Comparison of ENCODE assay signal across 27 mouse cellular contexts in genomic region chr1:180835273-180836015, GRCm38 (mm10). TPM values are rescaled to one million over a fixed set of nuclear protein-coding genes. Genes with fewer than 3 reads are reported as not detected.
DNase-seq lines count a peak whose midpoint lies in the region; ATAC-seq and TF ChIP-seq lines count a peak whose summit lies in the region.
"Had no signal": no experiment of that assay in that cellular context is flagged by ENCODE, and none has a peak within 500 bp of the region (broad histone marks: within the 10 kb centered on the region; RNA-seq: fewer than 3 reads in every experiment).

No protein-coding gene starts in this region.

- H3K36me3 ChIP-seq in liver, embryonic 14.5 days (replicated peaks; ENCODE audit: control insufficient read depth, insufficient read depth, low read depth): no peaks in the 10 kb centered on the region
- H3K36me3 ChIP-seq in liver, embryonic 11.5 days (ENCODE audit: control insufficient read depth, insufficient read depth, low read length): no peaks in the 10 kb centered on the region
- no peaks in the 10 kb centered on the region for H3K36me3 ChIP-seq in G1E (replicated peaks)
- H3K36me3 ChIP-seq in stomach, postnatal 0 days (ENCODE audit: control insufficient read depth, insufficient read depth, low read length): no peaks in the 10 kb centered on the region
- H3K36me3 ChIP-seq: embryonic facial prominence, embryonic 10.5 days; forebrain, embryonic 10.5 days; hindbrain, embryonic 10.5 days; liver, embryonic 13.5 days; midbrain, embryonic 10.5 days had no signal

- H3K4me3 ChIP-seq in liver, embryonic 14.5 days (ENCODE audit: insufficient read depth in 1 of 2, low read depth in 2 of 2, low read length in 2 of 2): no peak overlapping the region
- H3K4me3 ChIP-seq in liver, embryonic 11.5 days (ENCODE audit: low read depth, low read length): no peak overlapping the region
- no peak overlapping the region for H3K4me3 ChIP-seq in G1E (ENCODE audit: low read depth, low read length)
- no peak overlapping the region for H3K4me3 ChIP-seq in stomach, postnatal 0 days (ENCODE audit: low read depth, low read length)
- H3K4me3 ChIP-seq: embryonic facial prominence, embryonic 10.5 days; forebrain, embryonic 10.5 days; hindbrain, embryonic 10.5 days; layer of hippocampus, adult 2 months; liver, embryonic 13.5 days; midbrain, embryonic 10.5 days had no signal

- peaks cover 3 to 11% of the 10 kb centered on the region in 2 experiments for H3K4me1 ChIP-seq in liver, embryonic 14.5 days (replicated peaks; ENCODE audit: control insufficient read depth in 2 of 2, insufficient read depth in 2 of 2, low read length in 1 of 2)
- peaks cover 4% of the 10 kb centered on the region for H3K4me1 ChIP-seq in liver, embryonic 11.5 days (replicated peaks; ENCODE audit: control insufficient read depth, insufficient read depth, low read length)
- peaks cover 42% of the 10 kb centered on the region for H3K4me1 ChIP-seq in G1E (ENCODE audit: insufficient read depth, low read depth, low read length)
- H3K4me1 ChIP-seq in stomach, postnatal 0 days (replicated peaks; ENCODE audit: control insufficient read depth, insufficient read depth): no peaks in the 10 kb centered on the region
- H3K4me1 ChIP-seq: forebrain, embryonic 10.5 days; midbrain, embryonic 10.5 days had no signal

- no peak overlapping the region for H3K9ac ChIP-seq in liver, embryonic 14.5 days (replicated peaks)
- no peak overlapping the region for H3K9ac ChIP-seq in liver, embryonic 11.5 days (ENCODE audit: low read depth, low read length)
- H3K9ac ChIP-seq in stomach, postnatal 0 days (ENCODE audit: low read length): no peak overlapping the region
- H3K9ac ChIP-seq: liver, embryonic 13.5 days had no signal

- H3K27ac ChIP-seq in liver, embryonic 14.5 days: no peak overlapping the region
- no peak overlapping the region for H3K27ac ChIP-seq in liver, embryonic 11.5 days (ENCODE audit: low read depth, low read length)
- H3K27ac ChIP-seq in stomach, postnatal 0 days (replicated peaks): no peak overlapping the region
- H3K27ac ChIP-seq: embryonic facial prominence, embryonic 10.5 days; forebrain, embryonic 10.5 days; hindbrain, embryonic 10.5 days; layer of hippocampus, adult 2 months; liver, embryonic 13.5 days; midbrain, embryonic 10.5 days had no signal

- no peak for DNase-seq in liver, embryonic 14.5 days (ENCODE audit: low read depth in 3 of 3, low spot score in 3 of 3)
- no peak for DNase-seq in liver, embryonic 11.5 days (ENCODE audit: low spot score)
- no peak for DNase-seq in G1E (ENCODE audit: low spot score)
- DNase-seq in gastrocnemius, adult 18-20 months (ENCODE audit: low spot score): no peak
- DNase-seq in stomach, postnatal 0 days (ENCODE audit: low spot score): no peak
- DNase-seq: adrenal gland, adult 8-10 months; cerebellum, adult 9-10 months; kidney, postnatal 25 days; liver, embryonic 13.5 days; lung, postnatal 10 days; right cerebral cortex, adult 18-20 months; thymus, adult 2 months; thymus, postnatal 4 days had no signal

- no peaks in the 10 kb centered on the region for H3K9me3 ChIP-seq in liver, embryonic 14.5 days (ENCODE audit: control insufficient read depth, low read length)
- no peaks in the 10 kb centered on the region for H3K9me3 ChIP-seq in liver, embryonic 11.5 days (ENCODE audit: control insufficient read depth, low read length)
- H3K9me3 ChIP-seq in G1E (replicated peaks): no peaks in the 10 kb centered on the region
- H3K9me3 ChIP-seq in stomach, postnatal 0 days (ENCODE audit: control insufficient read depth, low read length): no peaks in the 10 kb centered on the region
- H3K9me3 ChIP-seq: embryonic facial prominence, embryonic 10.5 days; forebrain, embryonic 10.5 days; hindbrain, embryonic 10.5 days; liver, embryonic 13.5 days; midbrain, embryonic 10.5 days had no signal

- no peak for TF ChIP-seq CTCF in liver, embryonic 14.5 days (IDR thresholded peaks at IDR 0.05; ENCODE audit: low read depth)
- no peak for TF ChIP-seq CTCF in G1E (IDR thresholded peaks at IDR 0.05; ENCODE audit: low read depth, low read length)
- TF ChIP-seq CTCF in stomach, postnatal 0 days (IDR thresholded peaks at IDR 0.05; ENCODE audit: low read depth): no peak

- H3K4me2 ChIP-seq in liver, embryonic 14.5 days (ENCODE audit: low read depth): peak overlapping the region; percentile 2; the same call in 1 of the 2 replicates
- no peak overlapping the region for H3K4me2 ChIP-seq in liver, embryonic 11.5 days
- H3K4me2 ChIP-seq in stomach, postnatal 0 days (replicated peaks; ENCODE audit: low read depth): no peak overlapping the region
- H3K4me2 ChIP-seq: heart, embryonic 11.5 days; liver, embryonic 13.5 days had no signal

- 29% methylated on average over 10 of the region's 10 CpGs for WGBS in liver, embryonic 14.5 days (ENCODE audit: insufficient replicate concordance)
- 55% methylated on average over 10 of the region's 10 CpGs for WGBS in liver, embryonic 11.5 days
- WGBS in stomach, postnatal 0 days: 83% methylated on average over 10 of the region's 10 CpGs

- no peak for ATAC-seq in liver, embryonic 14.5 days (ENCODE audit: insufficient read depth)
- ATAC-seq in liver, embryonic 11.5 days (replicated peaks; ENCODE audit: low FRiP score): no peak
- peak; percentile 74 for ATAC-seq in G1E (ENCODE audit: extremely low read depth, insufficient number of reproducible peaks, low FRiP score, poor library complexity, severe bottlenecking)
- peak; percentile 99 for ATAC-seq in granulocyte monocyte progenitor cell, adult 5-6 weeks (replicated peaks; ENCODE audit: poor library complexity, severe bottlenecking)
- ATAC-seq in neutrophil, adult 5-6 weeks (ENCODE audit: extremely low read depth, insufficient number of reproducible peaks, low FRiP score, poor library complexity, severe bottlenecking): peak; percentile 66; the same call in 1 of the 2 replicates
- ATAC-seq in stomach, postnatal 0 days (ENCODE audit: low FRiP score, low TSS enrichment): no peak
- ATAC-seq: activated CD4-positive, CD25-positive, alpha-beta regulatory T cell, adult 4 months; CD4-positive, CD25-positive, alpha-beta regulatory T cell, adult 4 months; hindbrain, embryonic 16.5 days; intestine, embryonic 16.5 days; midbrain, embryonic 16.5 days had no signal

- H3K27me3 ChIP-seq in liver, embryonic 14.5 days (ENCODE audit: control insufficient read depth, insufficient read depth, low read length): no peaks in the 10 kb centered on the region
- H3K27me3 ChIP-seq in liver, embryonic 11.5 days (replicated peaks; ENCODE audit: control insufficient read depth, insufficient read depth, low read length): no peaks in the 10 kb centered on the region
- peaks cover 9% of the 10 kb centered on the region; the same call in 1 of the 2 replicates for H3K27me3 ChIP-seq in G1E (ENCODE audit: insufficient read depth, low read length)
- H3K27me3 ChIP-seq in stomach, postnatal 0 days (ENCODE audit: control insufficient read depth, insufficient read depth, low read length): no peaks in the 10 kb centered on the region

- no peak for TF ChIP-seq EP300 in liver, embryonic 14.5 days (IDR thresholded peaks at IDR 0.05; ENCODE audit: low read depth)
- no peak for TF ChIP-seq EP300 in stomach, postnatal 0 days (optimal IDR thresholded peaks at IDR 0.05)

RNA-seq across cellular contexts. Expression of gene Sde2, which starts 15.5 kb away (rescaled TPM):
- polyA plus RNA-seq in liver, embryonic 14.5 days (2012; rRNA removed): 11.5 and 15.5 TPM in 2 replicates
- polyA plus RNA-seq in liver, embryonic 14.5 days (2014; fragmentation: Nextera tagmentation; extraction: Ambion mirVana): 15.8 and 18.0 TPM in 2 replicates
- polyA plus RNA-seq in liver, embryonic 11.5 days (2014; fragmentation: Nextera tagmentation; extraction: Ambion mirVana): 49.0 and 49.2 TPM in 2 replicates
- total RNA-seq in G1E (2014; fragmentation: Nextera tagmentation) (41.0 and 43.2 TPM in 2 replicates), G1E (2017) (52.6 and 72.2 TPM in 2 replicates)
- 37.2 and 51.6 TPM in 2 replicates for polyA plus RNA-seq in G1E (2012)
- 18.0 and 23.5 TPM in 2 replicates for total RNA-seq in granulocyte monocyte progenitor cell, adult 5-6 weeks (2014; fragmentation: Nextera tagmentation)
- 29.5 and 29.8 TPM in 2 replicates for total RNA-seq in granulocyte monocyte progenitor cell, adult 5-6 weeks (2017)
- total RNA-seq in neutrophil, adult 5-6 weeks (2017): 33.0 and 38.8 TPM in 2 replicates
- 1 to 10 TPM; 7.1 to 9.6 TPM for total RNA-seq in gastrocnemius, adult 18-20 months (2021)
- polyA plus RNA-seq in stomach, postnatal 0 days (2015; fragmentation: Nextera tagmentation; extraction: Ambion mirVana): 18.8 and 20.0 TPM in 2 replicates

RNA-seq across cellular contexts. Expression of gene H3f3a, which starts 21.7 kb away (rescaled TPM):
- 529 and 1,021 TPM in 2 replicates for polyA plus RNA-seq in liver, embryonic 14.5 days (2012; rRNA removed)
- 2,262 and 2,378 TPM in 2 replicates for polyA plus RNA-seq in liver, embryonic 14.5 days (2014; fragmentation: Nextera tagmentation; extraction: Ambion mirVana)
- polyA plus RNA-seq in liver, embryonic 11.5 days (2014; fragmentation: Nextera tagmentation; extraction: Ambion mirVana): 1,897 and 1,996 TPM in 2 replicates
- 1,182 and 1,327 TPM in 2 replicates for total RNA-seq in G1E (2014; fragmentation: Nextera tagmentation)
- total RNA-seq in G1E (2017): 2,511 and 3,138 TPM in 2 replicates
- polyA plus RNA-seq in G1E (2012): 1,136 and 1,527 TPM in 2 replicates
- 1,208 and 1,212 TPM in 2 replicates for total RNA-seq in granulocyte monocyte progenitor cell, adult 5-6 weeks (2014; fragmentation: Nextera tagmentation)
- 1,574 and 1,754 TPM in 2 replicates for total RNA-seq in granulocyte monocyte progenitor cell, adult 5-6 weeks (2017)
- total RNA-seq in neutrophil, adult 5-6 weeks (2017): 2,143 and 2,209 TPM in 2 replicates
- 100 to 1,000 TPM; 285 to 302 TPM for total RNA-seq in gastrocnemius, adult 18-20 months (2021)
- polyA plus RNA-seq in stomach, postnatal 0 days (2015; fragmentation: Nextera tagmentation; extraction: Ambion mirVana): 1,633 and 1,693 TPM in 2 replicates

RNA-seq across cellular contexts. Expression of gene Lefty2, which starts 57.5 kb away (rescaled TPM):
- polyA plus RNA-seq in liver, embryonic 14.5 days (2012; rRNA removed): not detected in 2 replicates
- polyA plus RNA-seq in liver, embryonic 14.5 days (2014; fragmentation: Nextera tagmentation; extraction: Ambion mirVana): not detected in 2 replicates
- polyA plus RNA-seq in liver, embryonic 11.5 days (2014; fragmentation: Nextera tagmentation; extraction: Ambion mirVana): not detected in 2 replicates
- total RNA-seq in G1E (2014; fragmentation: Nextera tagmentation): not detected in 2 replicates
- 0.06 and 0.11 TPM in 2 replicates for total RNA-seq in G1E (2017)
- polyA plus RNA-seq in G1E (2012): not detected in 2 replicates
- not detected in 2 replicates for total RNA-seq in granulocyte monocyte progenitor cell, adult 5-6 weeks (2014; fragmentation: Nextera tagmentation)
- not detected in 2 replicates for total RNA-seq in granulocyte monocyte progenitor cell, adult 5-6 weeks (2017)
- not detected in 2 replicates for total RNA-seq in neutrophil, adult 5-6 weeks (2017)
- total RNA-seq in gastrocnemius, adult 18-20 months (2021): not detected
- 0.13 and 0.15 TPM in 2 replicates for polyA plus RNA-seq in stomach, postnatal 0 days (2015; fragmentation: Nextera tagmentation; extraction: Ambion mirVana)
- polyA plus RNA-seq: activated CD4-positive, CD25-positive, alpha-beta regulatory T cell, adult 4 months; CD4-positive, CD25-positive, alpha-beta regulatory T cell, adult 4 months; embryonic facial prominence, embryonic 10.5 days; forebrain, embryonic 10.5 days; heart, embryonic 11.5 days; intestine, embryonic 16.5 days; kidney, embryonic 14.5 days; liver, embryonic 13.5 days; midbrain, embryonic 10.5 days had no signal

Comparison
In these comparisons a context has a peak if more than half of its experiments do, and no peak if none do; other contexts are left out.
1. ATAC-seq: peak in G1E (single experiment), granulocyte monocyte progenitor cell, adult 5-6 weeks (single experiment) and neutrophil, adult 5-6 weeks (single experiment); none in liver, embryonic 14.5 days (single experiment), liver, embryonic 11.5 days (single experiment) and stomach, postnatal 0 days (single experiment).